Mouse (Mus musculus) kidney, postnatal 14 days (tissue): Measurements from ENCODE around the gene Pan3.

Experiments
- DNase-seq: peaks from one replicate; pipeline ENCODE4 v3.0.0; 2022; ENCODE audit warnings: mixed read lengths

Gene Pan3

DNA sequence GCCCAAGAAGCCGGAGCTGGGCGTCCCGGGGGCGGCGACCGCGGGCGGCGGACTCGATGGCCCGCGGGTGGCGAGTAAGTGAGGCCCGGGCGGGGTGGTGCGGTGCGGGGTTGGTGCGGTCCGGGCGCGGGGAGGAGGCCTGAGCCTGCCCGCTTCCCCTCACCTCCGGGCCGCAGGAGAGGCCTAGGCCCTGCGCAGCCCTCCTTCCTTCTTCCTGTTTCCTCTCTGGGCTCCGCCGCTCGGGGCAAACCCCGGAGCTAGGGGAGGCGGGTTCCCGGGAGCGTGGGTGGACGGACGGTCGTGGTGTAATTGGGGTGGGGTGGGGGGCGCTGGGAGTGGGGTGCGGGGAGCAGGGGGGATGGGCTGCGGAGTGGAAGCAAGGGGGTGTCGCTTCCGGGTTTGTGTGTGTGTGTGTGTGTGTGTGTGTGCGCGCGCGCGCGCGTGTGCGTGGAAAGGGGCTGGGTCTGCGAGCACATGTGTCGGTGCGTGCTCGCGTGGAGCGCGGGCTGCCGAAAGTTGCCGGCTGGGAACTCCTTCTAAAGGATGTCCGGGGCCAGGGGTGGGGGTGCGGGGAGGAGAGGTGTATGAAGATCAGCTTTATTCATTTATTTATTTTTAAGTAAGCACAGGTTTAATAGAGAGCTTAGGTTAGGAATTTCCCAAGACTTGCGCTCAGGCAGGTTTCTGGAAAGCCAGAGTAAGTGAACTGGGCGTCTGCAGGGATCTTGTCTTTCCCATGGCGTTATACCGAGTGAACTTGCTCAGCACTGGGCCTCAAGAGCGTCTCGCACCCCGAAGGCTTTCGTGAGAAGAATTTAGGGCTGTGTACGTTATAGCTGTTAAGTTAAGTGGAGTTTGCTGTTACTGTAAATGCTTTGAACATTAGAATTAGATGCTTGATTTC is 1.2 kb downstream of the Pan3 start:
- DNase-seq: peak; percentile 80

GRCm38 (mm10) chr5:147432927-147433326 is 3.0 kb downstream of the Pan3 start:
- no peak for DNase-seq

GRCm38 (mm10) chr5:147435224-147435623 is 5.3 kb downstream of the Pan3 start:
- DNase-seq: peak; percentile 87

DNA sequence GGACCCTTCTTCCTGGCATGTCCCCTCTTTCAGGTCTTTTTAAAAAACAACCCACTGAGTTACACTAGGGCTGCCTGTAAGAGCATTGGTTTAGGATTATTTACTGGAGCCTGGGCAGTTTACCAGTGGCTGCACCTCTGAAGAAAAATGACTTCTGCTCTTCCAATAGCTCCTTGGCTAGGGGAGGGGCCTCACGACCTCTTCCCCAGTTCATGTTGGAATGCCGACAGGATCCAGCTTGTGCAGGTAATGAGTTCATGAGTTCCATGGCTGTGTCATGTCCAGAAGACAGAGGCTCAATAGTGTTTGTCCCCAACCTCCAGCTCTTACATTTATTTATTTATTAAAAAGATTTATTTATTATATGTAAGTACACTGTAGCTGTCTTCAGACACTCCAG is 5.8 kb downstream of the Pan3 start:
- peak; percentile 54 for DNase-seq

GRCm38 (mm10) chr5:147436491-147436890 is 6.5 kb downstream of the Pan3 start:
- DNase-seq: no peak

DNA sequence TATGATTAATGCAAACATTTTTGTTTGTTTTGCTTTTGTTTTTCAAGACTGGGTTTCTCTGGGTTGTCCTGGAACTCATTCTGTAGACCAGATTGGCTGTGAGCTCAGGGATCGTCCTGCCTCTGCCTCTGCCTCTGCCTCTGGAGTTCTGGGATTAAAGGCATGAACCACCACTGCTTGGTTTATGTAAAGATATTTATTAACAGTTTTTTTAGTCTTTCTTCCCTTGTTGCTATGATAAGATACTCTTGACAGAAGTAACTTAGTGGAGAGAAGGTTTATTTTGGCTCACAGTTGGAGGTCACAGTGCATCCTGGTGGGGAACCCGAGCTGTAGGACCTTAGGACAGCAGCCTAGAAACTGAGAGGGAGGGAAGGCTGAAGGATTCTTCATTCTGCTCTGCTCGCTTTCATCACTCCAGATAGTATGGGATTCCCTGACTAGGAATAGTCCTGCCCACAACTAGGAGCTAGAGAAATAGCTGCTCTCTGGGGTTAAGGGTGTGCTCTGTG is 11.1 kb downstream of the Pan3 start:
- DNase-seq: no peak

GRCm38 (mm10) chr5:147441979-147442378 is 12.0 kb downstream of the Pan3 start:
- DNase-seq: no peak

DNA sequence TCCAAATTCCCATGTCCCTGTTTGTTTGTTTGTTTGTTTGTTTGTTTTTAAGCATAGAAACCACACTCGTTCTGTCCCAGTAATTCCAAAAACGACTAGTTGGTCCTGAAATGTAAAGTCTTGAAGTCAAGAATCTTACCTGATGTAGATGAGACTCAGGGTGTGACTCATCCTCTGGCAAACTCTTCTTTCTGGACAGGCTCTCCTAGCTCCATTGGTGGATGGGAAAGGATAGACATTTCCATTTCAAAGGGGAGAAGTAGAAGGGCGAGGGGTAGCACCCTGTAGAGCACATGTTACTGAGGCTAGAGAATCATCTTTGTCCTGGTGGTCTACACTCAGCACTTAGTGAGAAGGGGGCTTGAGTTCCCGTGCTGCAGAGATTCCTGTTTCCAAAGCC is 12.8 kb downstream of the Pan3 start:
- DNase-seq: no peak

DNA sequence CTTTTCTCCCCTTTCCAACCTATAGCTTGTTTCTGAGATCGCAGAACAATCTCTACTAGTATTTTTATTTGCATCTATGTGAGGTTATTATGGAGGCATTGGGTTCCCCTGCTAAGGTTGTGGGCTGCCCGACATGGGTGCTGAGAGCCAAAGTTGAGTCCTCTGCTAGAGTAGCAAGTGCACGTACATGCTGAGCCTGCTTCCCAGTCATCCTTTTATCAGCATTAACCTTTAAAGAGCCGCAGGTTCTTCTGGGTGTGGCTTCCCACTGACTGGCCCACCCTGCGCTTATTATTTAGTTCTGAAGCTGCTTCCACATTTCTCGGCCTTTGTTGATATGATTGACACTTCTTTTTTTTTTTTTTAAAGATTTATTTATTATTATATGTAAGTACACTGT is 14.3 kb downstream of the Pan3 start:
- no peak for DNase-seq

DNA sequence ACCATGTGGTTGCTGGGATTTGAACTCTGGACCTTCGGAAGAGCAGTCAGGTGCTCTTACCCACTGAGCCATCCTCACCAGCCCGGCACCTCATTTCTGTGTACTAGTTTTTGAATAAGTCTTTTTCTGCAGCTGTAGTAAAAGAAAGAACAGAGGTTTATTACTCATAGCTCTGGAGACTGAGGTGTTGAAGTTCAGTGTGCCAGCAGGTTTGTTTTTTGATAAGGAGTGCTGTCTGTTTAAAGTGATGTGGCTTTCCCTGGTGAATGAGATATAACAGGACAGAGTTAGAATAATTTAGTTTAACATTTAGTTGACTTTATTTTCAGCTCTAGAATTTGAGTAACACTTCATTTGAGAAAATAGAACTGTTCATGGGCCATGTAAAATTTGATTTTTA is 14.8 kb downstream of the Pan3 start:
- no peak for DNase-seq

DNA sequence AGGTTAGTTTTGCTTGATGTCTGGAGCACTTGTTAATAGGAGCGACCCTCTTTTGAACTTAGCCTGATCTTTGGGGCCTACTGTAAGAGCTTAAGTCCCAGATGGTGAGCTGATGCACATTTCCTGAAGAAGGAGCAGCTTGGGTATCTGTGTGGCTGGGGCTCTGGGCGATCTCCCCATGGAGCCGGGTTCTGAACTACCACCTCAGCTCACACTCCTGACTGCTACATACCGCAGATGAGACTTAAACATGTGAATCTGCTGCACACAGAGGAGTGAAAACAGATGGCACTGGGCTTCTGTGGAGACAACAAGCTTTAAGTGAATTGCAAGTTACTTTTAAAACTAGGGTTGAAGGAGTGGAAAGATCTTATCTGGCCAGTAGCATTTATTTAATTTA is 15.3 kb downstream of the Pan3 start:
- DNase-seq: no peak

DNA sequence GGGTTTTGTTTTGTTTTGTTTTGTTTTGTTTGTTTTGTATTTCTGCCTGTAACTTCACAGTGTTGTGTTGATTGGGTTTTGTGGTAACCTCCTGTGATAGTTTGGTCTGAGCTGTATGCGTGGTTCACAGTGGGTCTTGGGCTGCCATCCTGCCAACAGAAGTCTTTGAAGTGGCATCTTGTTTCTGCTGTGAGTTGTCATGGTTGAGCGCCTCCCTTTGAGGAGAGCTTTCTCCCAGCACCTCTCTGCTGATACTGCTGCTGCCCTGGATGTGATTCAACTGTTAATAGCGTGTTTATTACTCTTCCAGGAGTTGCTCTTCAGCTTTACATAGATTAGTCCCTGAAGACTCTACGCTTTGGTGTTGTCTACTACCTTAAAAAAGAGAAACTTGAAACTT is 18.6 kb downstream of the Pan3 start:
- DNase-seq: peak; percentile 35

GRCm38 (mm10) chr5:147448933-147449332 is 19.0 kb downstream of the Pan3 start:
- peak; percentile 36 for DNase-seq

- DNase-seq: peak; percentile 61
These were observed 26.5 kb downstream of the Pan3 start for GRCm38 (mm10) chr5:147456491-147456890.

DNA sequence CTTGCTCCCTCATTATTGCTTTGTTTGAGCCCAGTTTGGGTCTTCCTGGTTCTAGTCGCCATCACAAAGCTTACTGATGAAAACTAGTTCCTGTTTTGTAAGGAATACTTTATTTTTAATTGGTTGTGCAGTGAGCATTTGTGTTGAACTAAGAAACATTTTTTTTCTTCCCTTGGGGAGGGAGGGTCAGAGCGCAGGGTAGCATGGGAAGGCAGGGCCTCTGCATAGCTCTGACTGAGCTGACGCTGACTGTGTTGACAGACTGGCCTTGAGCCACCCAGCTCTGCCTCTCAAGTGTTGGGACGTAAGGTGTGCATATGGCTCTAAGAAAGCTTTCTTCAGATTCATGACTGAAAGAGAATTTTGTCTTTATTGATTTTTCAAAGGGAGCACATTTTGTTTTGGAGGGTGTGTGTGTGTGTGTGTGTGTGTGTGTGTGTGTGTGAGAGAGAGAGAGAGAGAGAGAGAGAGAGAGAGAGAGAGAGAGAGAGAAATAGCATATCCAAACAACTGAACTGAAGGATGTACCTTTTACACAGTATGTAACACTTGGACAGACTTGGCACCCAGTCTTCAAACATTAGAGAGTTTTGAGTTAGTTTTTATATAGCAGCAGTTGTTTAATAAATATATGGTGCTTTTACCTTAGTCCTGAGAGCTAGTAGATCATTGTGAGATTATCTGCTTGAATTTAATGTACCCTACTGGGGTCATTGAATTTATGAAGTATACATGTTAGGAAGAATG is 30.0 kb downstream of the Pan3 start:
- no peak for DNase-seq

GRCm38 (mm10) chr5:147463251-147463650 is 33.3 kb downstream of the Pan3 start:
- no peak for DNase-seq

GRCm38 (mm10) chr5:147466361-147466760 is 36.4 kb downstream of the Pan3 start:
- no peak for DNase-seq

DNA sequence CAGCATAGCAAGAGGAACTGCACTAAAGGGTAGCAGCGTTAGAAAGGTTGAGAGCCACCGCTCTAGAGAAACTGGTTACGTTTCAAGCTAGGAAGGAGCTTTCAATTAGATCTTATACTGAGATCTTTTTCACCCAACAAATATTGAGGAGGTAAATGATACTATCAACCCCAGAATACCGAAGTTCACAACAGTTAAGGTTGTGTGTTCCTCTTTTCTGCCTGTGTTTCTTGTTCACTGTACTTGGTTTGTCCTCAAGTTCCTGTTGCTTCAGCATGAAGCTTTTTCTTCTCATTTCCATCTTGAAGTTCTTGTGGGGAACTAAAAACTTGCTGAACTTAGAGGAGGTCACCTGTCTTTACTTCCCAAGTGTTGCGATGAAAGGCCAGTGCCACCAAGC is 41.2 kb downstream of the Pan3 start:
- no peak for DNase-seq

DNA sequence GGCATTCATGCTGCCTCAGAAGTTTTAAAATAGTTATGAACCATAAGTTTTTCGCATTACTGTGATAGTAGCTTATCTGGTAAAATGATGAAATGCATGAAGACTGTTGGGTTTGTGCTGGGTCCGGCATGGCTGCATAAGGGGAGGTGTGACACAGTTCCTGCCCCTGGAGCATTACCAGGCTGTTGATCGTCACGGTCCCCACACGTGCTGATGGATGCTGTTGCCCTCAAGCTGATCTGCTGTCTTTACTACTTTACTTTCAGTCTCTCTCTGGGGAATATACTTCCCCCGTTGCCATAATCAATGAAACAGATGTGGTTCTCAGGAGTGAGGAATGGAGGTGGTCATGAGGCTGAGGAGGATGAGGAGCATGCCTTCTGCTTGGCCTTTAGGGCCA is 43.1 kb downstream of the Pan3 start:
- DNase-seq: no peak

- no peak for DNase-seq
These were observed 43.9 kb downstream of the Pan3 start for GRCm38 (mm10) chr5:147473856-147474255.

DNA sequence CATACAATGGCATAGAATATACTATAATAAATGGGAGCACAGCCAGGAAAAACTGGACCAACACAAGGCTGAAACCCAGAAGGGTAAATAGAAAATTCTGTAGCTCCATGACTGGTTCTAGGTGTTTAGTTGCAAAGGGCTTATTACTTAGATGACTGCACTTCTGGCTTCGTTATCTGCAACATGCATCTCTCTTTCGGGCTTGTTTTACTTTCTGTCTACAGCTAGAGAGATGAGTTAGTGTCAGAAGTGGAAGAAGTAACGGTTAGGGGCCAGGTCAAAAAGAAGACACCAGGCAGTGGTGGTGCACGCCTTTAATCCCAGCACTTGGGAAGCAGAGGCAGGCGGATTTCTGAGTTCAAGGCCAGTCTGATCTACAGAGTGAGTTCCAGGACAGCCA is 46.1 kb downstream of the Pan3 start:
- DNase-seq: no peak

DNA sequence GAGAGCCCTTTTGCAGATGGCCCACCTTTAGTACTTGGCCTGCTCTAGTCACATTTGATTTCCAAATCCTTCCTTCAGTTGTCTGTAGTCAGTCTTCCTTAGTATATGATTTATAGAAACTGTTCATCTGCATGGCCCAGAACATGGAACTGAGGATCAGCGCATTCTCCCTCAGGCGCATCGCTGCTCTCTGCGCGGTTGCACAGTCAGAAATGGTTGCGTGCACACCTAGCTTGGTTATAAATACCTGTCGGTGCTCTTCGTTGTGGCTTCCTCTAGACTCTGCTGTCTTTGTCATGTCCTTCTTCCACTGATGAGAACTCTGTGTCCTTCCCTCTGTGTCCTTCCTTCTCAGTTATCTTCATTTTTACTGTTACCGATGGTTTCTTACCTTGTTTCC is 47.1 kb downstream of the Pan3 start:
- no peak for DNase-seq

DNA sequence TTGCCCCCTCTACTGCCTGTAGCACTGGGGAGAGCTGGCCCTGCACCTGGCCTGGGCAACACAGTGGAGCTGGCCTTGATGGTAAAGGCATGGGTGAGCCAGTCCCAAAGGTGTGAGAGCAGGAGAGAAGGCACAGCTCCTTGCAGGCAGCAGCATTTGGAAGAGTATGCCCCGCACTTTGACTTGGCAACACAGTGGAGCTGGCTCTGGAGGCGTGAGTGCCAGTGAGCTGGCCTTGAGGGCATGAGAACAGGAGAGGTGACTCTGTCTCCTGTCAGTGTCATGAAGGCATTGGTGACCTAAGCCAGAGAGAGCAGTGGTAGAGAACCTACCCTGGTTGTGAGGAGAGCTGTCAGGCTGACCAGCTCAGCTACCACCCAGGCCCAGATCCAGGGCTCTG is 49.4 kb downstream of the Pan3 start:
- DNase-seq: no peak

DNA sequence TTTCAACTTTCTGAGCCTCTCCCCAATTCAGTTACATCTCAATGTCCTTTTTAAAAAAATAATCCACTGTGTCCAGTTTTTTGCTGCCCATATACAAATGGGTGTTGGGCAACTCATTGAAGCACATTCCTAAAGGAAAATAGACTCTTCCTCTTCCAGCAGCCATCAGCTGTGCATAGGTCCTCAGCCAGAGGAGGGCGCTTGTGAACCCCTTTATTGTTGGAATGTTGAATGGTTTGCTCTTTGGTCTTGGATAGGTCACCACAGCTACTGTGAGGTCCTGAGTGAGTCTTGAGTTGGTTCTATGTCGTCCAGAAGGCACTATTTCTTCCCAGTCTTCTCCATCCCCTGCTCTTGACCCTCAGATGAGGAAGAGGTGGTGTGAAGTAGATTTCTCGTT is 54.2 kb downstream of the Pan3 start:
- peak; percentile 40 for DNase-seq
